In the genomic region with DNA sequence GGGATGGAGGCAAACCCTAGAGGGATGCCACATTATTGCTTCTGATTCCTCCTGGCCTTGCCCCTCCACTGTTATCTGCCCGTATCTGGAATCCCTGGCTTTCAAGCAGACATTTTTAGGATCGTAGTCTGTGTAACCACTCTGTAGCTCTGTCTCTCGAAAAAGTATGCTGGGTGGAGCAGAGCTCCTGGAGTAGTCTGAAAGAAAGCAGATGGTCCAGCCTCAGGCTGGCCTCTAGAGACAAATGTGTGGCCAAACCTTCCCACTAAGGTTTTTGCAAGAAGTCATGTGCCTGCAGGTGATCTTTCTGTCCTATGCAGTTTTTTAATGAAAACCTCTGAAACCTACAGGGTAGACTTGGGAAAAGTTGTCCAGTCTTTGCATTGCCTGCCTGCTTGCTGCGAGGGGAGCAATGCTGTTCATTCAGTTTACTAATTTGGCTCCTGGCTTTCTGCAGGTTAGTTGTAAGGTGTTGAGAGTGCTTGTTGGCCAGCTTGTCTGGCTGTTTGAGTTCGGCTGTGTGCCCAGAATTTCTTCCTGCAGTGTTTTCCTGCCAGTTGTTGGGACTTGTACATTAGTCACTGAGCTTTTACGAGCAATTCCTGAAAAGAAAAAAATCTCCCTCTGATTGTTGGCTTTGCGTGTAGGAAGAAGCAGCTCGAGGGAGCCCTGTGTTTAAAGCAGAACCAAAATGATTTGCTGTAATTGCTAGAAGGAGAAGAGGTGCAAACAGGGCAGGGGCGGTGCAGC, we compare ENCODE assay signal across 8 mouse cellular contexts. TPM values are rescaled to one million over a fixed set of nuclear protein-coding genes. Genes with fewer than 3 reads are reported as not detected.
A peak's percentile ranks its signal among the peaks of the same experiment; 100 is the strongest.
DNase-seq lines count a peak whose midpoint lies in the region; ATAC-seq and TF ChIP-seq lines count a peak whose summit lies in the region.

No protein-coding gene starts in this region.

- H3K27ac ChIP-seq in gastrocnemius, adult 2 months: no peak overlapping the region
- H3K27ac ChIP-seq in heart, embryonic 12.5 days (ENCODE audit: poor library complexity, severe bottlenecking): peak overlapping the region; percentile 91; the same call in 1 of the 2 replicates
- H3K27ac ChIP-seq in kidney, embryonic 15.5 days: peak overlapping the region; percentile 52
- peak overlapping the region; percentile 22; the same call in 1 of the 2 replicates for H3K27ac ChIP-seq in lung, postnatal 0 days (ENCODE audit: low read length)

- intact Hi-C loops in gastrocnemius, adult 2 months (cut with DNase I): loop anchor here (1.0 kb wide), 1 partner anchor 41 kb away; a partner anchor contains a TSS

- H3K27me3 ChIP-seq in heart, embryonic 12.5 days (replicated peaks): no peaks in the 10 kb centered on the region
- H3K27me3 ChIP-seq in kidney, embryonic 15.5 days: no peaks in the 10 kb centered on the region
- no peaks in the 10 kb centered on the region for H3K27me3 ChIP-seq in lung, postnatal 0 days (replicated peaks; ENCODE audit: insufficient read depth, low read length)

- H3K9me3 ChIP-seq in heart, embryonic 12.5 days (replicated peaks): no peaks in the 10 kb centered on the region
- H3K9me3 ChIP-seq in kidney, embryonic 15.5 days (replicated peaks): no peaks in the 10 kb centered on the region
- H3K9me3 ChIP-seq in lung, postnatal 0 days (ENCODE audit: low read length): no peaks in the 10 kb centered on the region

- no peak for DNase-seq in gastrocnemius, adult 2 months
- DNase-seq in gastrocnemius, postnatal 10 days: no peak
- DNase-seq in adrenal gland, postnatal 25 days: peak; percentile 38
- peak; percentile 78 for DNase-seq in lung, postnatal 0 days (ENCODE audit: low spot score)
- DNase-seq in telencephalon, adult 2 months (ENCODE audit: low read depth, low spot score): peak; percentile 61
- DNase-seq in thymus, postnatal 10 days (ENCODE audit: low spot score in 2 of 2): no peak

- 35% methylated on average over 9 of the region's 9 CpGs for WGBS in heart, embryonic 12.5 days
- 29% methylated on average over 9 of the region's 9 CpGs for whole genome bisulfite sequencing in kidney, embryonic 15.5 days
- 18% methylated on average over 9 of the region's 9 CpGs for WGBS in lung, postnatal 0 days

- ATAC-seq in heart, embryonic 12.5 days (ENCODE audit: insufficient number of reproducible peaks, low FRiP score): no peak
- no peak for ATAC-seq in kidney, embryonic 15.5 days (replicated peaks; ENCODE audit: low FRiP score)
- ATAC-seq in lung, postnatal 0 days: no peak

- peak overlapping the region; percentile 94 for H3K9ac ChIP-seq in heart, embryonic 12.5 days
- H3K9ac ChIP-seq in kidney, embryonic 15.5 days: peak overlapping the region; percentile 91
- no peak overlapping the region for H3K9ac ChIP-seq in lung, postnatal 0 days (replicated peaks; ENCODE audit: low read depth)

- H3K4me2 ChIP-seq in heart, embryonic 12.5 days: peak overlapping the region; percentile 90
- peak overlapping the region; percentile 92 for H3K4me2 ChIP-seq in kidney, embryonic 15.5 days
- peak overlapping the region; percentile 97 for H3K4me2 ChIP-seq in lung, postnatal 0 days (replicated peaks; ENCODE audit: low read depth, low read length)

- peaks cover 59% of the 10 kb centered on the region for H3K4me1 ChIP-seq in heart, embryonic 12.5 days (replicated peaks)
- peaks cover 53% of the 10 kb centered on the region for H3K4me1 ChIP-seq in kidney, embryonic 15.5 days
- H3K4me1 ChIP-seq in lung, postnatal 0 days (ENCODE audit: insufficient read depth, low read depth, low read length): peaks cover 10% of the 10 kb centered on the region

- TF ChIP-seq CTCF in gastrocnemius, adult 2 months (IDR thresholded peaks at IDR 0.05): no peak
- TF ChIP-seq CTCF in lung, postnatal 0 days (IDR thresholded peaks at IDR 0.05): no peak

- peak overlapping the region; percentile 85 for H3K4me3 ChIP-seq in gastrocnemius, adult 2 months
- H3K4me3 ChIP-seq in heart, embryonic 12.5 days: peak overlapping the region; percentile 92
- H3K4me3 ChIP-seq in kidney, embryonic 15.5 days (replicated peaks): peak overlapping the region; percentile 91
- peak overlapping the region; percentile 96 for H3K4me3 ChIP-seq in lung, postnatal 0 days (ENCODE audit: low read depth, low read length)

- TF ChIP-seq EP300 in lung, postnatal 0 days (IDR thresholded peaks at IDR 0.05): peak; percentile 23; the same call in 1 of the 2 replicates

- H3K36me3 ChIP-seq in heart, embryonic 12.5 days: no peaks in the 10 kb centered on the region
- H3K36me3 ChIP-seq in kidney, embryonic 15.5 days: no peaks in the 10 kb centered on the region
- no peaks in the 10 kb centered on the region for H3K36me3 ChIP-seq in lung, postnatal 0 days (ENCODE audit: insufficient read depth, low read length)

RNA-seq across cellular contexts. Expression of a gene that starts 1.7 kb away (rescaled TPM):
- total RNA-seq in gastrocnemius, adult 2 months (2021): 1 to 10 TPM; 1.1 to 1.8 TPM
- 1 to 10 TPM; 1.7 to 2.1 TPM for total RNA-seq in gastrocnemius, postnatal 10 days (2021)
- total RNA-seq in adrenal gland, postnatal 25 days (2021): 2.3 and 2.6 TPM in 2 replicates
- polyA plus RNA-seq in heart, embryonic 12.5 days (2016; fragmentation: Nextera tagmentation; extraction: Ambion mirVana): 6.5 and 7.0 TPM in 2 replicates
- 4.6 and 4.8 TPM in 2 replicates for polyA plus RNA-seq in kidney, embryonic 15.5 days (2015; fragmentation: Nextera tagmentation; extraction: Ambion mirVana)
- 2.0 and 2.2 TPM in 2 replicates for polyA plus RNA-seq in lung, postnatal 0 days (2015; fragmentation: Nextera tagmentation; extraction: Ambion mirVana)

RNA-seq across cellular contexts. Expression of a gene that starts 26.7 kb away (rescaled TPM):
- total RNA-seq in gastrocnemius, adult 2 months (2021): under 1 TPM in 1 of 2 experiments, not detected in 1; 0.05 TPM
- total RNA-seq in gastrocnemius, postnatal 10 days (2021): under 1 TPM; 0.11 to 0.19 TPM
- total RNA-seq in adrenal gland, postnatal 25 days (2021): 0.06 TPM in 1 of 2 replicates, not detected in the other
- 0.24 and 0.26 TPM in 2 replicates for polyA plus RNA-seq in heart, embryonic 12.5 days (2016; fragmentation: Nextera tagmentation; extraction: Ambion mirVana)
- polyA plus RNA-seq in kidney, embryonic 15.5 days (2015; fragmentation: Nextera tagmentation; extraction: Ambion mirVana): 0.44 and 0.73 TPM in 2 replicates
- 0.07 TPM in 1 of 2 replicates, not detected in the other for polyA plus RNA-seq in lung, postnatal 0 days (2015; fragmentation: Nextera tagmentation; extraction: Ambion mirVana)

RNA-seq across cellular contexts. Expression of a gene that starts 32.6 kb away (rescaled TPM):
- 100 to 1,000 TPM; 143 to 150 TPM for total RNA-seq in gastrocnemius, adult 2 months (2021)
- total RNA-seq in gastrocnemius, postnatal 10 days (2021): 100 to 1,000 TPM; 163 to 166 TPM
- total RNA-seq in adrenal gland, postnatal 25 days (2021): 194 and 282 TPM in 2 replicates
- polyA plus RNA-seq in heart, embryonic 12.5 days (2016; fragmentation: Nextera tagmentation; extraction: Ambion mirVana): 310 and 321 TPM in 2 replicates
- 360 and 379 TPM in 2 replicates for polyA plus RNA-seq in kidney, embryonic 15.5 days (2015; fragmentation: Nextera tagmentation; extraction: Ambion mirVana)
- 197 and 200 TPM in 2 replicates for polyA plus RNA-seq in lung, postnatal 0 days (2015; fragmentation: Nextera tagmentation; extraction: Ambion mirVana)

RNA-seq across cellular contexts. Expression of a gene that starts 40.8 kb away (rescaled TPM):
- total RNA-seq in gastrocnemius, adult 2 months (2021): 1 to 10 TPM in 1 of 2 experiments, under 1 TPM in 1; 0.92 to 1.7 TPM
- total RNA-seq in gastrocnemius, postnatal 10 days (2021): 1 to 10 TPM; 1.9 to 3.0 TPM
- total RNA-seq in adrenal gland, postnatal 25 days (2021): 13.8 and 19.9 TPM in 2 replicates
- polyA plus RNA-seq in heart, embryonic 12.5 days (2016; fragmentation: Nextera tagmentation; extraction: Ambion mirVana): 8.3 and 9.0 TPM in 2 replicates
- 13.3 and 17.7 TPM in 2 replicates for polyA plus RNA-seq in kidney, embryonic 15.5 days (2015; fragmentation: Nextera tagmentation; extraction: Ambion mirVana)
- polyA plus RNA-seq in lung, postnatal 0 days (2015; fragmentation: Nextera tagmentation; extraction: Ambion mirVana): 7.1 and 7.7 TPM in 2 replicates

Comparison
In these comparisons a context has a peak if more than half of its experiments do, and no peak if none do; other contexts are left out.
1. DNase-seq: peak in adrenal gland, postnatal 25 days (single experiment), lung, postnatal 0 days (single experiment) and telencephalon, adult 2 months (single experiment); none in gastrocnemius, adult 2 months (single experiment), gastrocnemius, postnatal 10 days (single experiment) and thymus, postnatal 10 days (0 of 2).
2. Peak in every context shown above with its lines, with median percentiles within 50 percentile points of each other: H3K4me3 ChIP-seq and H3K4me2 ChIP-seq.